Mouse (Mus musculus) cortical plate, adult 2 months (tissue): ENCODE measurements around the gene Tacc3. TPM values are rescaled to one million over a fixed set of nuclear protein-coding genes. Genes with fewer than 3 reads are reported as not detected.

Experiments used
- H3K27ac ChIP-seq: fragments of 200-500 bp; 2 replicates; pipeline ENCODE4 v1.5.1; 2012; ENCODE audit warnings: low read length, control low read depth, inconsistent platforms; ENCODE audit not compliant: insufficient read depth
- H3K4me1 ChIP-seq: fragments of 200-500 bp; 2 replicates; pipeline ENCODE4 v1.6.1; 2011; ENCODE audit warnings: low read length; ENCODE audit not compliant: control insufficient read depth, insufficient read depth
- H3K4me3 ChIP-seq: fragments of 200-500 bp; 2 replicates; pipeline ENCODE4 v1.5.1; 2011; ENCODE audit warnings: mild to moderate bottlenecking, low read length, control low read depth; ENCODE audit not compliant: insufficient read depth
- CTCF ChIP-seq: fragments of 200-500 bp; IDR thresholded peaks from 2 replicates; pipeline ENCODE4 v1.5.1; 2011; ENCODE audit warnings: mild to moderate bottlenecking, control low read depth, low read length; ENCODE audit not compliant: insufficient read depth; ENCODE audit errors: extremely low read depth
- POLR2A ChIP-seq: fragments of 200-500 bp; IDR thresholded peaks from 2 replicates; pipeline ENCODE4 v1.6.1; 2011; ENCODE audit warnings: mild to moderate bottlenecking, low read length, control low read depth; ENCODE audit not compliant: insufficient read depth; ENCODE audit errors: extremely low read depth
- polyA plus RNA-seq: library from polyadenylated mRNA; depleted of rRNA; stranded (reverse); fragments of >200 nt; gene quantifications from 2 replicates; pipeline ENCODE4 v1.2.3, GENCODE M21; 2012

Gene Tacc3
- polyA plus RNA-seq, 1 experiment, result 9.3 TPM

GRCm38 (mm10) chr5:33674439-33674838, 16.5 kb downstream of the Tacc3 start:
- Histone ChIP-seq H3K4me1 (no peaks in the 10 kb centered on the region), H3K4me3 (no peak overlapping the region), H3K27ac (no peak overlapping the region)
- TF ChIP-seq CTCF, result no peak
- TF ChIP-seq POLR2A, result no peak

- Histone ChIP-seq H3K4me1 (no peaks in the 10 kb centered on the region), H3K4me3 (no peak overlapping the region), H3K27ac (no peak overlapping the region)
- peak; percentile 73 for TF ChIP-seq CTCF
- TF ChIP-seq POLR2A, result no peak
Observed at GRCm38 (mm10) chr5:33675964-33676363, 18.0 kb downstream of the Tacc3 start.

- no peak overlapping the region for H3K4me3 ChIP-seq
- no peak overlapping the region for H3K27ac ChIP-seq
- TF ChIP-seq POLR2A (no peak), CTCF (no peak)
- no peaks in the 10 kb centered on the region for H3K4me1 ChIP-seq
Observed at GRCm38 (mm10) chr5:33678244-33678643, 20.3 kb downstream of the Tacc3 start.

GRCm38 (mm10) chr5:33681044-33681443, 23.1 kb downstream of the Tacc3 start:
- Histone ChIP-seq H3K27ac (no peak overlapping the region), H3K4me1 (no peaks in the 10 kb centered on the region), H3K4me3 (no peak overlapping the region)
- TF ChIP-seq POLR2A (no peak), CTCF (no peak)

- no peak overlapping the region for H3K4me3 ChIP-seq
- H3K27ac ChIP-seq, result no peak overlapping the region
- no peaks in the 10 kb centered on the region for H3K4me1 ChIP-seq
- TF ChIP-seq CTCF, result no peak
- TF ChIP-seq POLR2A, result no peak
Observed at GRCm38 (mm10) chr5:33681611-33682388, 23.9 kb downstream of the Tacc3 start.

- Histone ChIP-seq H3K4me1 (no peaks in the 10 kb centered on the region), H3K27ac (no peak overlapping the region), H3K4me3 (no peak overlapping the region)
- no peak for TF ChIP-seq POLR2A
- no peak for TF ChIP-seq CTCF
Observed at GRCm38 (mm10) chr5:33682963-33683362, 25.0 kb downstream of the Tacc3 start.

- H3K4me3 ChIP-seq, result no peak overlapping the region
- H3K27ac ChIP-seq, result no peak overlapping the region
- H3K4me1 ChIP-seq, result no peaks in the 10 kb centered on the region
- TF ChIP-seq CTCF (peak; percentile 48), POLR2A (no peak)
Observed at GRCm38 (mm10) chr5:33683897-33684652, 26.1 kb downstream of the Tacc3 start.

GRCm38 (mm10) chr5:33684932-33685331, 27.0 kb downstream of the Tacc3 start:
- no peaks in the 10 kb centered on the region for H3K4me1 ChIP-seq
- H3K4me3 ChIP-seq, result no peak overlapping the region
- no peak overlapping the region for H3K27ac ChIP-seq
- TF ChIP-seq CTCF (no peak), POLR2A (no peak)

- H3K4me3 ChIP-seq, result no peak overlapping the region
- no peak for TF ChIP-seq POLR2A
Observed at GRCm38 (mm10) chr5:33687142-33687541, 29.2 kb downstream of the Tacc3 start.

GRCm38 (mm10) chr5:33688278-33689220, 30.6 kb downstream of the Tacc3 start:
- no peak overlapping the region for H3K4me3 ChIP-seq
- TF ChIP-seq POLR2A, result no peak
- no peak for TF ChIP-seq CTCF
- H3K27ac ChIP-seq, result no peak overlapping the region
- H3K4me1 ChIP-seq, result no peaks in the 10 kb centered on the region

More at GRCm38 (mm10) chr5:33687142-33687541, 29.2 kb downstream of the Tacc3 start:
- Histone ChIP-seq H3K4me1 (no peaks in the 10 kb centered on the region), H3K27ac (no peak overlapping the region)
